Mouse (Mus musculus): ENCODE measurements around the gene Smo. TPM values are rescaled to one million over a fixed set of nuclear protein-coding genes. Genes with fewer than 3 reads are reported as not detected.
A peak's percentile ranks its signal among the peaks of the same experiment; 100 is the strongest.

The Smo gene
- polyA plus RNA-seq, 1 experiment from 2014 or later = 49.8 TPM

DNA sequence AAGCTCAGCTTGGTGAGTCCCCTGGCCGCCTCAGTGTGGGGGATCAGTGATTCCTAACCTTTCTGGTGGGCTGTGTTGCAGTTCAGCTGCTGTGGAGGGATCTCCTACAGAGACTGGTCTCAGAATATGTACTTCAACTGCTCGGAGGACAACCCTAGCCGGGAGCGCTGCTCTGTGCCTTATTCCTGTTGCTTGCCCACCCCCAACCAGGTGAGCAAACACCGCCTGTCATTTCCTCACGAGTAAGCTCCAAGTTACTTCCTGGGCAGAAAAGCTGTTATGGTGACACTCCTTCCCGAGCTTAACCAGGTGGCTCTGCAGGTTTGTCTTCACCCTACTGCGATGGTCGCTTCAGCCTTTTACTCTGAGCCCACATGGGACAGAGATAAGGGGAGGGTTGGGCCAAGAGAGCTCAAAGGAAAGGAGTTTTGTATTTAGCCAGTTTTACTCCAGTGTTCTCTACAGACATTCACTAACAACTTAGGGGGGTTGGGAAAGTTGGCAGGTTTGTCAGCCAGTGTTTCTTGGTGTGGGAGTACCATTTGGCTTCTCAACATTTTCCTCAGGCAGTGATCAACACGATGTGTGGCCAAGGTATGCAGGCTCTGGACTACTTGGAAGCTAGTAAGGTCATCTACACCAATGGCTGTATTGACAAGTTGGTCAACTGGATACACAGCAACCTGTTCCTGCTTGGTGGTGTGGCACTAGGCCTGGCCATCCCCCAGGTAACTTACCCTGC lies 18.5 kb upstream of the Smo start:
- Histone ChIP-seq H3K4me2 (replicated peaks; ENCODE audit: low read depth, low read length) (no peak overlapping the region), H3K4me3 (ENCODE audit: low read depth, low read length) (no peak overlapping the region), H3K9me3 (ENCODE audit: control insufficient read depth, low read depth, low read length) (no peaks in the 10 kb centered on the region), H3K9ac (replicated peaks; ENCODE audit: low read depth, low read length) (no peak overlapping the region), H3K36me3 (ENCODE audit: control insufficient read depth, insufficient read depth, low read length) (no peaks in the 10 kb centered on the region), H3K27me3 (ENCODE audit: control insufficient read depth, insufficient read depth, low read length) (no peaks in the 10 kb centered on the region), H3K27ac (ENCODE audit: low read length) (peak overlapping the region; percentile 3; the same call in 1 of the 2 replicates), H3K4me1 (ENCODE audit: control insufficient read depth, insufficient read depth, low read length) (peaks cover 8% of the 10 kb centered on the region; the same call in 1 of the 2 replicates)
- ATAC-seq (ENCODE audit: insufficient number of reproducible peaks, insufficient read depth, low FRiP score, low read depth) = peak; percentile 23; the same call in 1 of the 2 replicates
- WGBS = 51% methylated on average over 10 of the region's 10 CpGs

DNA sequence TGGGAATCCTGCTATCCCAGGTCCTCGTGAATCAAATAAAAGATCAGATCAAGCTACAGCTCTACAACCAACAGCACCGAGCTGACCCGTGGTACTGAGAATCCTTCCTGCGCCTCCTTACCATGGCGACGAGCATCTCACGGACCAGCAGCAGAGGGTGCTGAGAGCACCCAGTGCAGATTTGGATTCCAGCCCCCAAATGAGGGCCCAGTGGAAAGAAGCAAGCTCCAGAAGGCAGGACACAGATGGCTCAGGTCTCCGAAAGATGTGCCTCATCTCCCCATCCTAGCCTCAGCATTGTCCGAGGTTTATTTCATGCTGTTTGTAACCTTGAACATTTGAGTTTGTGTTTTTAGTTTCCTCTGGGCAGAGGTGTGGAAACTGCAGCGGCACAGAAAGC lies 17.8 kb upstream of the Smo start:
- H3K27me3 ChIP-seq (ENCODE audit: control insufficient read depth, insufficient read depth, low read length) = no peaks in the 10 kb centered on the region
- H3K36me3 ChIP-seq (ENCODE audit: control insufficient read depth, insufficient read depth, low read length) = no peaks in the 10 kb centered on the region
- no peak for ATAC-seq (ENCODE audit: insufficient number of reproducible peaks, insufficient read depth, low FRiP score, low read depth)
- no peak overlapping the region for H3K4me3 ChIP-seq (ENCODE audit: low read depth, low read length)
- H3K4me2 ChIP-seq (replicated peaks; ENCODE audit: low read depth, low read length) = peak overlapping the region; percentile 37
- H3K4me1 ChIP-seq (ENCODE audit: control insufficient read depth, insufficient read depth, low read length) = peaks cover 8% of the 10 kb centered on the region; the same call in 1 of the 2 replicates
- 56% methylated on average over 10 of the region's 10 CpGs for WGBS
- H3K9ac ChIP-seq (replicated peaks; ENCODE audit: low read depth, low read length) = no peak overlapping the region
- no peaks in the 10 kb centered on the region for H3K9me3 ChIP-seq (ENCODE audit: control insufficient read depth, low read depth, low read length)
- H3K27ac ChIP-seq (ENCODE audit: low read length) = peak overlapping the region; percentile 33; the same call in 1 of the 2 replicates

DNA sequence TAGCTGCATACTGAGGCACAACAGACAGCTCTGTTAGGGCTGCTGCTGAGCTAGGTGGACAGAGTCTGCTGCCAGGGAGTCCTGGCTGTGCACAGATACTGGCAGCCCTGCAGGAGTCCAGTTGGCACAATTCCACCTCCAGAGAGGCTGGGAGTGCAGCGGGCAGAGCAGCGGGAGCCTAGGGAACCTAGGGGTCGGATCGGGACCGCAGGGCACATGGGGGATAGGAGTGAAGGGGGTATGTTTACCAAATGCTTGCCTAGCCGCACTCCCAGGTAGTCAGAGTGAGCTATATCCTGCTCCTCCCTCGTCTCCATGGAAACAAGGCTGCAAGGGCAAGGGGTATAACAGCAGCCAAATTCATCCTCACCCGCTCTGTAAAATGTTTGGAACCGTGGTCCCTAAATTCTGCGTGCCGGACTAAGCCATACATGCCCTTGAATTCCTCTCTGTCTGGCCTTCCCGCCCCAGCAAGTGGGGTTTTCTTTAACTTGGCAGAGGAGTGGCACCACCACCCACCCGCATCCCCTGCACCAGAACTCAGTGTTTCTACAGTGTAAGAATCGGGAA lies 17.3 kb upstream of the Smo start:
- Histone ChIP-seq H3K27ac (ENCODE audit: low read length) (peak overlapping the region; percentile 33; the same call in 1 of the 2 replicates), H3K4me2 (replicated peaks; ENCODE audit: low read depth, low read length) (peak overlapping the region; percentile 37), H3K4me3 (ENCODE audit: low read depth, low read length) (no peak overlapping the region; the same call in 1 of the 2 replicates), H3K27me3 (ENCODE audit: control insufficient read depth, insufficient read depth, low read length) (no peaks in the 10 kb centered on the region), H3K9ac (replicated peaks; ENCODE audit: low read depth, low read length) (no peak overlapping the region), H3K36me3 (ENCODE audit: control insufficient read depth, insufficient read depth, low read length) (no peaks in the 10 kb centered on the region), H3K9me3 (ENCODE audit: control insufficient read depth, low read depth, low read length) (no peaks in the 10 kb centered on the region), H3K4me1 (ENCODE audit: control insufficient read depth, insufficient read depth, low read length) (peaks cover 8% of the 10 kb centered on the region; the same call in 1 of the 2 replicates)
- 0 out of 2 replicates have a peak, but pooled peaks have one; percentile 43 for ATAC-seq (ENCODE audit: insufficient number of reproducible peaks, insufficient read depth, low FRiP score, low read depth)
- 13% methylated on average over 14 of the region's 14 CpGs for WGBS

DNA sequence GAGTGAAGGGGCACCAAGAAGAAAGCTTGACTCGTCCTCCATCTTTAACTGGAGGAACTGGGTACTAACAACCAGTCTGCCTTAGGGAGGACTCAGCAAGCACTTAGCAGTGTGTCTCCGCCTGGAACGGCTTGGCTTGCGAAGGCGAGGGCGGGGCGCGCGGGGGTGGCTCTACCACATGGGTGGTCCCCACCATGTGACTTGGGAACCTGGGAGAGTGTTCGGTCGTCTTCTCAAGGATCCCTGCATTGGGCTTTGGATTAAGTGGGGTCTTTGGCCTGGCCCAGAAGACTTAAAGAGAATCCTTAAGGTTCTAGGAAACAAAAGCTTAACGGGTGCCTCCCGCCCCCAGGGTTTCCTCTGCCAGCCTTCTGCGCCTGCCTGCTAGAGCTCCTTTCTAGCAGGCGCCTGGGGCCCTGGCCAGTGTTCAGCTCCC lies 16.4 kb upstream of the Smo start:
- H3K27me3 ChIP-seq (ENCODE audit: control insufficient read depth, insufficient read depth, low read length) = no peaks in the 10 kb centered on the region
- H3K4me1 ChIP-seq (ENCODE audit: control insufficient read depth, insufficient read depth, low read length) = peaks cover 8% of the 10 kb centered on the region; the same call in 1 of the 2 replicates
- H3K27ac ChIP-seq (ENCODE audit: low read length) = peak overlapping the region; percentile 29; the same call in 1 of the 2 replicates
- peak overlapping the region; percentile 22; the same call in 1 of the 2 replicates for H3K4me3 ChIP-seq (ENCODE audit: low read depth, low read length)
- 4% methylated on average over 15 of the region's 15 CpGs for WGBS
- ATAC-seq (ENCODE audit: insufficient number of reproducible peaks, insufficient read depth, low FRiP score, low read depth) = peak; percentile 79; the same call in 1 of the 2 replicates
- H3K9ac ChIP-seq (replicated peaks; ENCODE audit: low read depth, low read length) = no peak overlapping the region
- no peaks in the 10 kb centered on the region for H3K36me3 ChIP-seq (ENCODE audit: control insufficient read depth, insufficient read depth, low read length)
- H3K4me2 ChIP-seq (replicated peaks; ENCODE audit: low read depth, low read length) = peak overlapping the region; percentile 37
- H3K9me3 ChIP-seq (ENCODE audit: control insufficient read depth, low read depth, low read length) = no peaks in the 10 kb centered on the region

DNA sequence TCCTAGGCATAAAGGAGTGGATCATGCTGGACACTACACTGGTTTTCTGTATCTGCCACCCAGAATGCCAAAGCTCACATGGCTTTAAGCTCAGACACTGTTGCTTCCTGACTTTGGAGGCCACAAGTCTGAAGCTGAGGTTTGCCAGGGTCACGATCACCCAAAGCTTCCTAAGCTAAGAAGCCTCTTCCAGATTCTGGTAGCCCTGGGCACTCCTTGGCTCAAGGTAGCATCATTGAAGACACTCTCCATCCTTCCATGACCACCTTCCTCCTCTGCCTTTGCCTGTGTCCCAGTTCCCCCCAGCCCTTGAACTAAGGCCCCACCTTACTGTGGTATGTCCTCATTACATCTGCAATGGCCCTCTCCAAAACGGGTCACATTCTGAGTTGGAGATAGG lies 13.4 kb upstream of the Smo start:
- Histone ChIP-seq H3K4me1 (ENCODE audit: control insufficient read depth, insufficient read depth, low read length) (peaks cover 8% of the 10 kb centered on the region; the same call in 1 of the 2 replicates), H3K27ac (ENCODE audit: low read length) (no peak overlapping the region), H3K4me2 (replicated peaks; ENCODE audit: low read depth, low read length) (no peak overlapping the region), H3K9ac (replicated peaks; ENCODE audit: low read depth, low read length) (no peak overlapping the region), H3K27me3 (ENCODE audit: control insufficient read depth, insufficient read depth, low read length) (no peaks in the 10 kb centered on the region), H3K36me3 (ENCODE audit: control insufficient read depth, insufficient read depth, low read length) (no peaks in the 10 kb centered on the region), H3K4me3 (ENCODE audit: low read depth, low read length) (no peak overlapping the region), H3K9me3 (ENCODE audit: control insufficient read depth, low read depth, low read length) (no peaks in the 10 kb centered on the region)
- WGBS = 79% methylated on average over 2 of the region's 2 CpGs
- no peak for ATAC-seq (ENCODE audit: insufficient number of reproducible peaks, insufficient read depth, low FRiP score, low read depth)

- no peaks in the 10 kb centered on the region for H3K27me3 ChIP-seq (ENCODE audit: control insufficient read depth, insufficient read depth, low read length)
- no peaks in the 10 kb centered on the region for H3K9me3 ChIP-seq (ENCODE audit: control insufficient read depth, low read depth, low read length)
- H3K9ac ChIP-seq (replicated peaks; ENCODE audit: low read depth, low read length) = no peak overlapping the region
- WGBS = 38% methylated on average over 1 of the region's 1 CpGs
- no peak overlapping the region for H3K4me3 ChIP-seq (ENCODE audit: low read depth, low read length)
- no peaks in the 10 kb centered on the region for H3K36me3 ChIP-seq (ENCODE audit: control insufficient read depth, insufficient read depth, low read length)
- ATAC-seq (ENCODE audit: insufficient number of reproducible peaks, insufficient read depth, low FRiP score, low read depth) = no peak
- no peak overlapping the region for H3K4me2 ChIP-seq (replicated peaks; ENCODE audit: low read depth, low read length)
- no peak overlapping the region for H3K27ac ChIP-seq (ENCODE audit: low read length)
- no peaks in the 10 kb centered on the region for H3K4me1 ChIP-seq (ENCODE audit: control insufficient read depth, insufficient read depth, low read length)
Measured at GRCm38 (mm10) chr6:29726576-29727200, 8.6 kb upstream of the Smo start.

GRCm38 (mm10) chr6:29728035-29728434 lies 7.3 kb upstream of the Smo start:
- no peaks in the 10 kb centered on the region for H3K9me3 ChIP-seq (ENCODE audit: control insufficient read depth, low read depth, low read length)
- ATAC-seq (ENCODE audit: insufficient number of reproducible peaks, insufficient read depth, low FRiP score, low read depth) = no peak
- H3K27me3 ChIP-seq (ENCODE audit: control insufficient read depth, insufficient read depth, low read length) = no peaks in the 10 kb centered on the region
- no peak overlapping the region for H3K27ac ChIP-seq (ENCODE audit: low read length)
- H3K4me1 ChIP-seq (ENCODE audit: control insufficient read depth, insufficient read depth, low read length) = no peaks in the 10 kb centered on the region
- WGBS = 82% methylated on average over 3 of the region's 3 CpGs
- H3K4me2 ChIP-seq (replicated peaks; ENCODE audit: low read depth, low read length) = no peak overlapping the region
- no peak overlapping the region for H3K9ac ChIP-seq (replicated peaks; ENCODE audit: low read depth, low read length)
- no peak overlapping the region for H3K4me3 ChIP-seq (ENCODE audit: low read depth, low read length)
- H3K36me3 ChIP-seq (ENCODE audit: control insufficient read depth, insufficient read depth, low read length) = no peaks in the 10 kb centered on the region

DNA sequence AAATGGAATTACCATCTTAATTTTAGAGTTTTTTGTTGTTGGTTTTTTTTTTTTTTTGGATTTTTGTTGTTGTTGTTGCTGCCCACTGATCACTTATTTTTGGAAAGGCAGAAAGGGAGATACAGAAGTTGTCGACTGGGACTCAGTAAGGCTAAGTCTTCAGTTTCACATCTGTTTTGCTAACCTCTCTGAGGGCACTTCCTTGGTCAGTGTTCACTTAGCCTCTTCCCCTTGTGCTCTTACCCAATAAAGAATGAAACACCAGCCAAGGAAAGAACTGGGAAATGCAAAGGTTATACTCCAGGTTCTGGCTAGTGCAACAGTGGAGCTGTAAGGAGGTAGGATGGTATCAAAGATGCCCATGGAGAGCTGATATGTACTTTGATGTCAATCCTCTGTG lies 5.8 kb upstream of the Smo start:
- no peak overlapping the region for H3K4me3 ChIP-seq (ENCODE audit: low read depth, low read length)
- no peaks in the 10 kb centered on the region for H3K27me3 ChIP-seq (ENCODE audit: control insufficient read depth, insufficient read depth, low read length)
- H3K27ac ChIP-seq (ENCODE audit: low read length) = no peak overlapping the region
- no peaks in the 10 kb centered on the region for H3K36me3 ChIP-seq (ENCODE audit: control insufficient read depth, insufficient read depth, low read length)
- ATAC-seq (ENCODE audit: insufficient number of reproducible peaks, insufficient read depth, low FRiP score, low read depth) = no peak
- no peaks in the 10 kb centered on the region for H3K9me3 ChIP-seq (ENCODE audit: control insufficient read depth, low read depth, low read length)
- H3K9ac ChIP-seq (replicated peaks; ENCODE audit: low read depth, low read length) = no peak overlapping the region
- WGBS = 86% methylated on average over 1 of the region's 1 CpGs
- no peak overlapping the region for H3K4me2 ChIP-seq (replicated peaks; ENCODE audit: low read depth, low read length)
- H3K4me1 ChIP-seq (ENCODE audit: control insufficient read depth, insufficient read depth, low read length) = peaks cover 2% of the 10 kb centered on the region; the same call in 1 of the 2 replicates
